Mouse (Mus musculus) adrenal gland, adult (tissue): Measurements from ENCODE around the gene Myo1g.
A peak's percentile ranks its signal among the peaks of the same experiment; 100 is the strongest.

Experiments used
- DNase-seq, 2 experiments: peaks; one replicate each; pipeline ENCODE4 v3.0.0; 2022 to 2023; ENCODE audit warnings: low spot score in 1 of 2; ENCODE audit not compliant: inconsistent age in 2 of 2

Myo1g gene

DNA sequence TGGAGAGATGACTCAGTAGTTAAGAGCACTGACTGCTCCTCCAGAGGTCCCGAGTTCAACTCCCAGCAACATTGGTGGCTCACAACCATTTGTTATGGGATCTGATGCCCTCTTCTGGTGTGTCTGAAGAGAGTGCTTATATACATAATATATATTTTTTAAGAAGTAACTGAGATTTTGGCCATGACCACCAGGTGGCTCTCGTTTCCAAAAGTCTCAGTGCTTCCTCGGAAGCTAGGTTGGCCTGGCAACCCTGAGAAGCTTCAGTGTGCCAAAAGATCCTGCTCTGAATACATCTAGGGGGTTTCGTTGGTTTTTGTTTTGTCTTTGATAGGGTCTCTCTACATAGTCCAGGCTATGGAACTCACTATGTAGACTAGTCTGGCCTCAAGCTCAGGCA lies 55.6 kb downstream of the Myo1g start:
- peak; percentile 58 to 85 for DNase-seq

DNA sequence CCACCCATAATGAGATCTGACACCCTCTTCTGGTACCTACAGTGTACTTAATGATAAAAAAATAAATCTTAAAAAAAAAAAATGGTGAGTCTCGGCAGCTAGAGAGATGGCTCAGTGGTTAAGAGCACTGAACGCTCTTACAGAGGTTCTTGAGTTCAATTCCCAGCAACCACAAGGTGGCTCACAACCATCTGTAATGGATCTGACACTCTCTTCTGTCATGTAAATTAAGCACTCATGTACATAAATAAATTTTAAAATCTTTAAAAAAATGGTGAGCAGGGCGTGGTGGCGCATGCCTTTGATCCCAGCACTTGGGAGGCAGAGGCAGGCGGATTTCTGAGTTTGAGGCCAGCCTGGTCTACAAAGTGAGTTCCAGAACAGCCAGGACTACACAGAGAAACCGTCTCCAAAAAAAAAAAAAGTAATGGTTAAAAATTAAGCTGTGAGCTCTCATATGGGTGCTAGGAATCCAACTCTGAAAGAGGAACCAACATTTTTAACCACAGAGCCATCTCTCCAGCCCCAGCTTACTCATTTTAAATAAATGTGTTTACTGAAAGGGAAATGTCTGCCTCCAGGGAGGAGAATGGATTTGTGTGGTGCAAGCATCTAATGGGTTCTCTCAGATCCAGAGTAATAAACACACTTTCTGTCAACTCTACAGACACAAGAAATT lies 57.5 kb downstream of the Myo1g start:
- DNase-seq, result no peak
